Mouse (Mus musculus) heart, adult 9 months (tissue): Measurements from ENCODE around the gene Gdpgp1.

Experiments
- DNase-seq, 2 experiments: peaks; one replicate each; pipeline ENCODE4 v3.0.0; 2022; ENCODE audit warnings: low spot score in 2 of 2

Gene Gdpgp1

DNA sequence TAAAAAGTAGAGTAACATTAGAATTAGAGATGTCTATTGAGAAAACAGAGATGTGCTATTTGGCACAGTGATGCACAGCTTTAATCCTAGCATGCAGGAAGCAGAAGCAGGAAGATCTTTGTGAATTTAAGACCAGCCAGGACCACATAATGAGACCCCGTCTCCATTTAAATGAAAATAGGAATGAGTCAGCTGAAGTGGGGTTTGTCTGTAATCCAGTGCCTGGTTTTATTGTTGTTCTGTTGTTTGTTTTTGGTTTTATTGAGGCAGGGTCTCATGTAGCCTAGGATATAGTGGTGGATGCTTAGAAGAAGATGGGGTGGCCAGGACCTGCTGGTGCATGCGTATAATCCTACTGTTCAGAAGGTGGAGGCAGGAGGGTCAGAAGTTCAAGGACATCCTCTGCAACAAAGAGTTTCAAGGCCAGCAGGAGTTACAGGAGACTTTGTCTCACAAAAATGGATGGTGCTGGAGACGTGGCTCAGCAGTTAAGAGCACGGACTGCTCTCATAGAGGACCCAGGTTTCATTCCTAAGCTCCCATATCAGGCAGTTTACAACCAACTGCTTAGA lies 11.4 kb upstream of the Gdpgp1 start:
- DNase-seq, result no peak

DNA sequence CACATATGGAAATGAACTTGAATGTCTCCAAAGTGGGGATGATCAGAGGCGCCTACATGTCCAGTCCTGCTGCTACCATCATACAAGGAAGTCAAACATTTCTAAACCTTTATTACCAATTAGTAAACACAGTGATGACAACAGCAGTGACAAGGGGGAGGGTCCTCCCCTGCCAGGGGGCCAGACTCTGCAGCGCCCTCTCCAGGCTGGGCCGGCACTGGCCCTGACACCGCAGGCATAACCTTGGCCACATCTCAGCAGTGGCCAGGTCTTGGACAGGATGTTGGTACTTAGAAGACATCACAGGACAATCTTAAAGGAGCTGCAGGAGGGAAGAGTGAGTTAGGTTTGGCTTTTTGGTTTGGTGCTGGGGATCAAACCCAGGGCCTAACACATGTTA lies 5.6 kb upstream of the Gdpgp1 start:
- no peak for DNase-seq

DNA sequence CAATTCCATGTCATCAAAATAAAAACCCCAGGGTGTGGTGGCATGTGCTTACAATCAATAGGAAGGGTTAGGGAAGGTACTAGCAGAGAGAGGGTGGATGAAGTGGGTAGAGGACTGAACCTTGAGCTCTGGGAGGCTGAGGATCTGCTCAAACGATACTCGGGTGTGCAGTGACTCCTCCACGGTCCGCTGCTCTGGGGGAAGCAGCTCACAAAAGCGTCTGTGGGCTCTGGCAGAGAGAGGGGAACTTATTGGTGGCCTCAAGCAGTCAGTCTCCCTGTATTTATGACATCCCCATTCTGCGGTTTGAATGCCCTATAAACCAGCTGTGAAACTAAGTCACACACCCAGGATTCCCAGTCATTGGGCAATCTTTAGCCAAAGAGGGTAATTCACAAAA lies 2.5 kb upstream of the Gdpgp1 start:
- no peak for DNase-seq

DNA sequence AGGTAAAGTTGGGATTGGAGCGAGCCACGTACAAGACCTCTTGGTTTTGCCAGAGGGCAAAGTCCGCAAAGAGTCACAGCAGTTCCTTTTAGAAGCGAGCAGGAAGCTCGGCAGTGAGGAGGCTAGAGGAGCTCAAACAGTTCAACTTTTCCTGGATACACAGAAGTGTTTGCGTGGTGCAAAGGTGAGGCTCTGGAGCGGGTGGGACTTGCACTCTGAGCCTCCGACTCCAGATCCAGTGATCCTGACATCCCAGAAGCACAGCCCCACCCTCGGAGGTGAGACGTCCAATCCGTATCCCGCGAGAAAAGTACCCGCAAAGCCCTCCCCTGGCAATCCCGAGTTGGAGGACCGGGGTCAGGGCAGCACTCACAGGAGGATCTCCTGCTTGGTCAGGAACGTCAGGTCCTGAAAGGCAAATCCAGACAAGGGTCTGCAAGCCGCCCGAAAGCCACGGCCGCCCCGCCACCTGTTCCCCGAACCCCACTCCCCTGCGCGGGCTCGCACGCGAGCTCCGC lies 635 bp upstream of the Gdpgp1 start:
- no peak for DNase-seq

DNA sequence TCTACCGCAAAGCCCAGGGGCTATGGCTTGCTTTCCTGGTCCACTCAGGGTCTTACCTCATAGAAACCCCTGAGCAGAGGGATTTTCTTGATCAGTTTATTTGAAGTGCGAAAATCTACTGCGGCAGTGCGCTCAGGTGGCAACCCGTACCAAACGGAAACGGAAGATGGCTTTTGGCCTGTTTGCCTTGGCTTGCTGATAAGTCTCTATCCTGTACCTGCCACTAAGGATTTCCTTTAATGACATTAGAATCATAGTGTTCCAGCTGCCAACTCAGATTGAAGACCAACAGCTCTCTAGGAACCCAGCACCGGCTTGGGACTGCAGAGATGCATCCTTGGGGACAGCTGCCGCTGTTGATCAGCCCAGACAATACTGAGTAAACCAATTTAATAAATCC lies 1.1 kb downstream of the Gdpgp1 start:
- no peak for DNase-seq

DNA sequence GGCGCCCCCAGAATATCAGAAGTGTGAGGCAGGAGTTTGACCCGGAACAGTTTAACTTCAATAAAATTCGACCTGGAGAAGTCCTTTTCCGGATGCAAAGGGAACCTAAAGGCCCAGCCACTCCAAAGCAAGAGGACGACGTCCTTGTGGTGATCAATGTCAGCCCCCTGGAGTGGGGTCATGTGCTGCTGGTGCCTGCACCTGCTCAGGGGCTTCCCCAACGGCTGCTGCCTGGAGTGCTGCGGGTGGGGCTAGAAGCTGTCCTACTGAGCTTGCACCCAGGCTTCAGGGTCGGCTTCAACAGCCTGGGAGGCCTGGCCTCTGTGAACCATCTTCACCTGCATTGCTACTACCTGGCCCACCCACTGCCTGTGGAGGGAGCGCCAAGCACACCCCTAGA lies 5.9 kb downstream of the Gdpgp1 start:
- no peak for DNase-seq

DNA sequence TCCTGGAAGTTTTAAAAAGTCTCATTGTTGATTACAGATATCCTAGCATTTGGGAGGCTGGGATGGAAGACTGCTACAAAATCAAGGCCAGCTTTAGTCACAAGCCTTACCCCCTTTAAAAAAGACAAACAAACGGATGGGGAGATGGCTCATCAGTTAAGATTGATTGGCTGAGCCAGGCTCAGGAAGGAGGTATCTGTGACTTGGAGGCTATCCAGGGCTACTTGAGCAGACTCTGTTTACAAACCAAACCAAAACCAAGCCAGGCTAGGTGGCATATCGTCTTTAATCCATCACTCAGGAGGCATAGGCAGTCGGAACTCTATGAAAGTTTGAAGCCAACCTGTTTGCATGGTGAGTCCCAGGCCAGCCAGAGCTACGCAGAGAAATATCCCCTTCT lies 9.0 kb downstream of the Gdpgp1 start:
- no peak for DNase-seq

DNA sequence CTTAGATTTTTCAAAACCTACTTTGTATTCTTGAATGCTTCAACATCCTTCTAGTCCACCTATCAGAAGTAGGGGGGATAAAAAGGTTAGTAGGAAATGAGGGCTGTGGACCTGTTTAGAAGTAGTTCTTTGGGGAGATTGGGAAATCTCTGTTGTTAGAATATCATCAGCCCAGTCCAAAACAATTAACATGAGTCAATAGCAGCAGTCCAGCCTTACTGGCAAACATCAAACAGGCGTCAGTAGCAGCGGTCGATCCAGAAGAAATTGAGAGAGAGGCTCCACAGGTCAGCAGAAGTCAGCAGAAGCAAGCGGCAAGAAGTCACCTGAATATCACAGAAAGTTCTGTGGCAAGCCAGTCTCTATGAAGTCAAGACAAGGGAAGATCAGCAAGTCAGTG lies 12.2 kb downstream of the Gdpgp1 start:
- no peak for DNase-seq

DNA sequence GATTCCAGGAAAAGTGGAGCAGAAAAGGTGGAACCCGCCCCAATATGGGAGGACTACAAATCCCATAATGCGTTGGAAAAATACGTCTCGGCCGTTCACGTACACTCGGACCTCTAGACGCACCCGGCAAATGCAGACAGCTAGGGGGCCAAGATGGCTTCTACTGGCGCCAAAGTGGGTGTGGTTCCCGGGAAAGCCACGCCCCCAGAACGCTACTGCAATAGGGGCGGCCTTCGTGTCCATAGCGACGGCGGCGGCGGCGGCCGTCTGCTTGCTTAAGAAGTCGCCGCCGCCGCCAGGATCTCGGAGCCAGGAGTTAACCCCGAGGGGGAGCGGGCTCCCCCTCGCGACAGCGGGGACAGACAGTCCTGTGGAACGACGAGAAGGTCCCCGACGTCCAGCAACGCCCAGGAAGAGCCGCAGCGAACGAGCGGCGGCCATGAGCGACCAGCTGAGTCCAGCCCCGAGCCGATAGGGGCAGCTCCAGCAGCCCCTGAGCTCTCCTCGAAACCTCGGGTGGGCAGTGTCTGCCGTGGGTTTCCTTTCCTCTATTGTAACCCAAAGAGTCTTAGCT lies 13.6 kb downstream of the Gdpgp1 start, which contains the start of gene Ttll13:
Ttll13 (plus strand) TSS at position 229 of the 574 bp plus-strand sequence.
- peak; percentile 97 for DNase-seq

DNA sequence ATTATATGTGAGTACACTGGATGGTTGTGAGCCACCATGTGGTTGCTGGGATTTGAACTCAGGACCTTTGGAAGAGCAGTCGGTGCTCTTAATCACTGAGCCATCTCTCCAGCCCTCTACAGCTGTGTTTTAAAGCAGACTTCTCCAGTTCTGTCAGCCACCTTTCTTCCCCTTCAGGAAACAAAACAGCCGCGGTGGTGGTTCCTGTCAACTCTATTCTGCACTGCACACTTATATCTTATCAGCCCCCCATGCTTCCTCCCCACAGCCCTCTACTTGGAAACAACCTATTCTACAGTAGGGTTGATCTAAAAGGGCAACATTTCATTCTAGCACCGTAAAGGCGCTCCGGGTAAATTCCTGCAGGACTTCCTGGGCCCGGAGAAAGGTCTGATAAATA lies 14.2 kb downstream of the Gdpgp1 start:
- DNase-seq, result no peak

DNA sequence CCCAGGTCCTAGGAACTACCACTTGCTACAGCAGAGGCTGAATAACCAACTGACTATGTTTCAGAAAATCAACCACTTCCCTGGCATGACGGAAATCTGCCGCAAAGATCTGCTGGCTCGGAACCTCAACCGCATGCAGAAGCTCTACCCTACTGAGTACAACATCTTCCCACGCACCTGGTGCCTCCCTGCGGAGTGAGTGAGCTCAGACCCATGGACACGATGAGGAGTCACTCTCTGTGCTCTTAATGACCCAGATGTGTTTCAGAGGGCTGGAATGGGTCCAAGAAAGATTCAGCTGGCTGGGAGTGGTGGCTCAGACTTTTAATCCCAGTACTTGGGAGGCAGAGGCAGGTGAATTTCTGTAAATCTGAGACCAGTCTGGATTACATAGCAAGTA lies 19.8 kb downstream of the Gdpgp1 start:
- DNase-seq, result no peak

DNA sequence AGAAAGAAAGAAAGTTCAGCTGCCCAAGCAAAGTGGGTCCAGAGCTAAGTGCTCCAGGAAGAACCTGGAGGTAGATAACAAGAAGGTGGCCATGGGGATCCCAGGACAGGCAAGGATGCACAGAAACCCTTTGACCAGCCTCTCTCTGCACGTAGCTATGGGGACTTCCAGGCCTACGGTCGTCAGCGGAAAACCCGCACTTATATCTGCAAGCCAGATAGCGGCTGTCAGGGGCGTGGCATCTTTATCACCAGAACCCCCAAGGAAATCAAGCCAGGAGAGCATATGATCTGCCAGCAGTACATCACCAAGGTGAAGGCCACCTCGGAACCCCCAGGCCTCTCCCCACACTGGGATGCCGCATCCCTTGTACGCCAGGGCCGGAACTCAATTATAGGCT lies 20.2 kb downstream of the Gdpgp1 start:
- no peak for DNase-seq

DNA sequence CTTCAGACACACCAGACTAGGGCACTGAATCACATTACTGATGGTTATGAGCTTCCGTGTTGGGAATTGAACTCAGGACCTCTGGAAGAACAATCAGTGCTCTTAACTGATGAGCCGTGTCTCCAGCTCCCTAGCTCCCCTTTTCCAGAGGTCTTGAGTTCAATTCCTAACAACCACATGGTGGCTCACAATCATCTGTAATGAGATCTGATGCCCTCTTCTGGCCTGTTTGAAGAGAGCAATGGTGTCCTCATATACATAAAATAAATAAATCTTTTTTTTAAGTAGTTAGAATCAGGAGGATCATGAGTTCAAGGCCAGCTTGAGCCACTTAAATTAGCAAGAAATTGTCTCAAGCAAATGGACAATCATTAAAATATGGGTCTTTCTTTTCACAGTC lies 23.3 kb downstream of the Gdpgp1 start:
- DNase-seq, result no peak

DNA sequence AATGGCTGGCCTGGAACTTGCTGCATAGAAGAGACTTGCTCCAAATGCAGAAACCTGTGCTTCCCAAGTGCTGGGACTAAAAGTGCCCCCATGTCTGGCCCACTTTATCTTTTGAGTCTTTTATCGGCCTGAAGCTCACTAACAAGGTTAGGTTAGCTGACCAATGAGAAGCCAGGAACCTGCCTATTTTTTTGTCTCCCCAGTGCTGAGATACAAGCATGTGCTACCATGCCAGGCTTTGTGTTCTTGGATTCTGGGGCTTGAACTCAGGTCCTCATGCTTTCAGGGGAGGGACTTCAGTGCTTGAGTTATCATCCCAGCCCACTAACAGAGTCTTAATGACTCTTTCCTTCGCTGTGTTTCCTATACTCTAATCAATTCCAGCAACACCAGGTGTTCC lies 25.0 kb downstream of the Gdpgp1 start:
- no peak for DNase-seq

DNA sequence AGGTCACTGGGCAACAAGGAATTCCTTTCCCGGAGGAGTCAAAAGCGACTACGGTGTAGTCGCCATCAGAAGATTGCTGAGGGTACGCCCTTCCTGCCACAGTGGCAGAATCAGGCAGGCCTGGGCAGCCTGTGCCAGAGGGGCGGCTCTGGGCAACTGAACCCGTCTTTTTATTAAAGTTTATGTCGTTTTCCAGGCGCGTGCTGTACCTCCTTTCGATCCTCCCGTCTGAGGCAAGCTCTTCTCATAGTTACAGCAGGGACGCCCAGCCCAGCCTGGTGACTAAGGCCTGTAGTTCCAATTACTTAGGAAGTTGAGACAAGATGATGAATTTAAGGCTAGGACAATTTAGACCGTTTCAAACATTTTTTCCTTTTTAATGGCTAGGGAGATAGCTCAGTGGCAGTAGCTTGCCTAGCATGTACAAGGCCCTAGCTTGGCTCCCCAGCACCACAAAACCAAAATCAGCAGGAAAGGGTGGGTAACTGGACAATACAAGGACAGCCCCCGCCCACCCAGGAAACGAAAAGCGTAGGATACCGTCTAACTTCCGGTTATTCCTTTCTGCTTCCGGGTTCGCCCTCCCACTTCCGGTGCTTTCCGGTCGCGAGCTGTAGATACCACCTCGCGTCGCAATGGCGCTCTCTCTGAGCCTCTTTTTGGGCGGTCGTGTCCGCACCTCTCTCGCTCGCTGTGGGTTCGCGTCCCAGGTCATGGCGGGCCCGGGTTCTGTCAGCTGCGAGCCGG lies 28.1 kb downstream of the Gdpgp1 start, which contains the start of gene Ngrn:
Ngrn (plus strand) TSS at position 591 of the 747 bp plus-strand sequence.
- peak; percentile 85 to 88 for DNase-seq

DNA sequence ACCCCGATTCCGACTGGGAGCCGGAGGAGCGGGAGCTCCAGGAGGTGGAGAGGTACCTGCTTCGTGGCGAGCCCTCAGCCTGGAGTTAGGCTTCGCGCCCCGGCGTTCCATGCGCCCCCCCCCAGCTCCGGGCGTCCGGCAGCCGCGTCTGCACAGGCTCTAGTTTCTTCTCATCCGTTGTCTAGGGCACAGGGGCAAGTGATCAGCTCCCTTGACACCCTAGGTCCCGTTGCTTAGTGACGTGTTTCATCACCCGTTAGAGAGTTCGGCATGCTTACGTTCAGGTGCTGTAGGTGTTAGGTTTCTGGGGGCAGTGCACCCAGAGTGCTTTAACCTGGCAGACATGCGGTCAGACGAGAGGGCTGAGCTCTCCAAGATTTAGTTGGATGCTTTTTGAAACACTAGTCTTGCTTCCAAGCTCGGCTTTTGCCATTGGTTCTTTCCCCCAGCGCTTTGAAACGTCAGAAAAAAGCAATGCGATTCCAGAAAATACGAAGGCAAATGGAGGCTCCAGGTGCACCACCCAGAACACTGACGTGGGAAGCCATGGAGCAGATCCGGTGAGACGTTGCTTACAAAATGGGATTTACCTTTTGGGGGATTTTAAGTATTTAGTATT lies 28.8 kb downstream of the Gdpgp1 start:
- no peak for DNase-seq

DNA sequence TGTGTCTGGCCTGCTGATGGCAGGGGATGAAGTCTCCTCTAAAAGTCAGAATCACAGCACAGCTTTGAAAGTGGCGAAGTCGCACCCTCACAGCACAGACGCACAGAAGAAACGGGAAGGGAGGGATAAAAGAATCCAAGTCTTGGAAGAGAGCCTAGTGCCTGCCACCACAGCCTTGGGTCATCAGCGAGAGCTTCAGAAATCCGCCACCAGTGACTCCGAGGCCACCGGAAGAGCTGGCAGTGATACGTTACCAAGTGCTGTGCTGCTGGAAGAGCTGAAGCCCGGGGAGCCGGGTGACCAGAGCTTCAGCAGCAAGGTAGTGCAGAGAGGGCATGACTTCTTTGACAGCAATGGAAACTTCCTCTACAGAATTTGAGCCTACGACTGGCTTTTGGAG lies 31.9 kb downstream of the Gdpgp1 start:
- no peak for DNase-seq

DNA sequence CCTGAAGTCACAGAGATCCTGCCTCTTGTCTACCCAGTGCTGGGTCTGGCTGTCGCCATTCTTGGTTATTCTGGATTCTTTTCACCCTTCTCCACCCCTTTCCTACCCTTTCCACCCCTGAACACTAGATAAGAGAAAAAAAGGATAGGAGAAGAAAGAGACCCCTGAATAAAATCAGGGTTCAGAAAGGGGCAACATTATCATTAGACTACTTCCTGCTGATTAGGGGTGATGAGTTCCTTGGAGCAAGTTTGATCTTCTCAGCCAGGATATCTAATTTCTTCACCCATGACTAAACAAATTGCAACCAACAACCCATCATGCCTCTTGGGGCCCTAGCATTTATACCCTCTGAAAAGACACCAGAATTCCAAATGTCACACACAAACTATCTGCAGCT lies 35.1 kb downstream of the Gdpgp1 start:
- no peak for DNase-seq

DNA sequence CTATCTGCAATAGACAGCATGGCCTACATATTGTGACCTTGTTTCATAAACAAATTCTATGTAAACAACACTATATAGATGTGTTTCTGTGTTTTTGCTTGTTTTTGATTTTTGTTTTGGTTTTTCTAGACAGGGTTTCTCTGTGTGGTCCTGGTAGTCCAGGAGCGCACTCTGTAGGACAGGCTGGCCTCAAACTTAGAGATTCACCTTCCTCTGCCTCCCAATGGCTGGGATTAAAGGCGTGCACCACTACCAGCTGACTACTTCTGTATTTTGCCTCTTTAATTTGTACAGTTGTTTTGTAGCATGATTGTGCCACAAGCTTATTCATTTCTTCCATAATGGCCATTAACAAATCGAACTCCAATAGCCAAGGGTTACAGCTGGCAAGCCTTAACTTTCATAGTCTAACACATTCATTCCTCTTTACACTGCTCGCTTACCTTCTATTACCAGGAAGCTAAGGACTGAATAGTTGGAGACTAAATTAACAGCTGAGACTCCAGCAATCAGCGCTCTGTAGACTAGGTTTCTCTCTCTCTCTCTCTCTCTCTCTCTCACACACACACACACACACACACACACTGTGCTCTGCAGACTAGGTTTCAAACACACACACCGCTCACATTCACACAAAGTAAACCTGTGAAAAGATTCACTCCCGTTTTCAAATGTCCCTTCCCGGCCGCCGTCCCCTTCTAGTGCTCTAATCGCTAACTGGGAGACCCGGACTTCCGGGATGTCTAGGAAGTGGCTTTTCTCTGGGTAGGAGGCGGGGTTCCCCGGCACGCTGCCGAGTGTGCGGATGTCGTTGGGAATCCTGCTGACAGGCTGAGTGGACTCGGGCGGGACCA lies 36.5 kb downstream of the Gdpgp1 start, which contains the start of gene Vps33b:
Vps33b (plus strand) TSS at position 753 of the 854 bp plus-strand sequence.
- DNase-seq, result peak; percentile 95

DNA sequence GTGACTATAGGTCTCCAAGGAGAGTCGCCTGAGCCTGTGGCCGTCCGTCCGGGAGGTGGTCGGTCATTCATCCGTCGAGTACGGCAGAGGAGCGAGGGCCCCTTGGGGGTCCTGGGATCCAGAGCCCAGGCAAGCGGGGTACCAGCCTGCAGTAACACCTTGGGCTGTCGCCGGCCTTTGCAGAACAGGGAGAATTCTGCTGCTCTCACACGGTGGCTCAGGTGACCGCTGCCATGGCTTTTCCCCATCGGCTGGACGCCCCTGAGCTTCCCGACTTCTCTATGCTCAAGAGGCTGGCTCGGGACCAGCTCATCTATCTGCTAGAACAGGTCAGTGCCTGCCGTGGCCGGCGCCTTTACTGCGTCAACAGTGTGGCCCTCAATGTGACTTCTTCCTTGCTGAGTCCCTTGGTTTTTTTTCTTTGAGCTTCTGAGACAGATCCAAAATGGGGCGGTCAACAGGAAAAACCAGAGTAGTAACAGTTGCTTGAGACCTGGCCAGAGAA lies 37.1 kb downstream of the Gdpgp1 start:
- no peak for DNase-seq

DNA sequence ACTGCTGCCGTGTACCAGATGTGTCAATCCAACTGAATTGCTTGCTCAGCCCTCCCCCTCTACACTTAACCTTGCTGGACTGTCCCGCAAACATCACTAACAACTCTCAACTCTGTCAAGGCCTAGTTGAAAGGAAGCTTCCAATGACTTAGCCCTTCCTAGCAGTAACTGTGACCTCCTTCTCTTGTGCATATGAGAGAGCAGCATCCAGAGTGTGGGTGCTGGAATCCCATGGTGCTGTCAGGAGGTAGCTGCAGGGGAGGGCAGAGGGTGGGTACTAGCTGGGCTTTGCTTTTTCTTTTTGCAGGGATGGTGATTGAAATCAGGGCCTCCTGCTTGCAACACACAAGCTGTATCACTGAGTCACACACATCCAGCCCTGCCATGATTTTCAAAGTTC lies 40.8 kb downstream of the Gdpgp1 start:
- DNase-seq, result no peak
